Mouse (Mus musculus): ENCODE data around the gene Safb.
A peak's percentile ranks its signal among the peaks of the same experiment; 100 is the strongest.

Gene Safb

GRCm38 (mm10) chr17:56561866-56562265 lies 22.8 kb upstream of the Safb start:
- no peak for DNase-seq

DNA sequence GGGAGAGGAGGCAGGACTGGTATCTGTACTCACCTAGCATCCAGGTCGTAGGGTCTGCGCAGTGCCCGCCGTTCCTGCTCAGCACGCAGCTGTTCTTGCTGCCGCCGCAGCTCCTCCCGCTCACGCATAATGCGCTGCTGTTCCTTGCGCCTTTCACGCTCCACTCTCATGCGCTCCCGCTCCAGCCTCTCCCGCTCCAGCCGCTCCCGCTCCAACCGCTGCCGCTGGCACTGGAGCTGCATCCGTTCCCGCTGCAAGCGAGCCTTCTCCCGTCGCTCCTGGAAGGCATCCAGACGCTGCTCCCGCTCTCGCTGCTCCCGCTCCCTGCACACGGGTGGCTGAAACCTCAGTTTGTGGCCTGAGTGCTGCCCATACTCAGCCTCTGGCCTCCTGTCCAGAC lies 18.3 kb upstream of the Safb start:
- no peak for DNase-seq

- no peak for DNase-seq
Observed at GRCm38 (mm10) chr17:56566918-56567317, 17.7 kb upstream of the Safb start.

GRCm38 (mm10) chr17:56567370-56567769 lies 17.3 kb upstream of the Safb start:
- no peak for DNase-seq

GRCm38 (mm10) chr17:56570287-56570686 lies 14.3 kb upstream of the Safb start:
- no peak for DNase-seq

DNA sequence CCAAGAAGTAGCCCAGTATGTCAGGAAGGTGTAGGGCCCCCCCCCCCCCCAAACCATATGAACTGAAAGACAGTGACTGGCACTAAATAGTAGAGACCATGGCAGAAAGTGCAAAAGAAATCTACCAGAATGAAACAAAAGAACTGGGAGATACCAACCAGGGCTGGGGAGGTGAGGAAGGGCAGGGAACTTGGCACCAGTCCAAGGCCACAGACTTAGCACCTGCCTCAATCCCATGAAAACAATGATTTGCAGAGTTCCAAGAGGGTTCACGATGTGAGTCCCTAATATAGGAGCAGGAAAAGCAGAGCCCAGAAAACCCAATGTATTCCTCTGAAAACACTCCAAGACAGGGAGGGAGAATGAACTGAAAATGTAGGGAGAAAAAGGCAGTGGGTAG lies 12.5 kb upstream of the Safb start:
- DNase-seq, result no peak

GRCm38 (mm10) chr17:56572939-56573338 lies 11.7 kb upstream of the Safb start:
- DNase-seq, result no peak

DNA sequence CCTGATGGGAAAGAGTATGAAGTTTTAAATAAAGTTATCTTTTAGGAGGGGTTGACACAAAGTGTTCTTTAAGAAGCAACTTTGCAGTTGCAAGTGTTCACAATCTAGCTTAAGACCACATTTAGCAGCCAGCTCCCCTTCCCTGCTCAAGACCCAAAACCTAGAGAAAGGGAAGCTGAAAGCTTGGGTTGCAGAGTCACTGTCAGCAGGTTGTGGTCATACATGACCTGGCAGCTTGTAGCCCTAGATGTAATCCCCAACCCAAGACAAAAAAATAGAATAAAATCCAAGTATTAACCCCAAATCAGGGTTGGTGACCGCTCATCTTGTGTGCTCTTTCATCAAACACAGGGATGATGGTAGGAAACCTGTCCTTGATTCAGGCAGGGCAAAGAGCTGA lies 1.6 kb upstream of the Safb start:
- DNase-seq, result no peak

DNA sequence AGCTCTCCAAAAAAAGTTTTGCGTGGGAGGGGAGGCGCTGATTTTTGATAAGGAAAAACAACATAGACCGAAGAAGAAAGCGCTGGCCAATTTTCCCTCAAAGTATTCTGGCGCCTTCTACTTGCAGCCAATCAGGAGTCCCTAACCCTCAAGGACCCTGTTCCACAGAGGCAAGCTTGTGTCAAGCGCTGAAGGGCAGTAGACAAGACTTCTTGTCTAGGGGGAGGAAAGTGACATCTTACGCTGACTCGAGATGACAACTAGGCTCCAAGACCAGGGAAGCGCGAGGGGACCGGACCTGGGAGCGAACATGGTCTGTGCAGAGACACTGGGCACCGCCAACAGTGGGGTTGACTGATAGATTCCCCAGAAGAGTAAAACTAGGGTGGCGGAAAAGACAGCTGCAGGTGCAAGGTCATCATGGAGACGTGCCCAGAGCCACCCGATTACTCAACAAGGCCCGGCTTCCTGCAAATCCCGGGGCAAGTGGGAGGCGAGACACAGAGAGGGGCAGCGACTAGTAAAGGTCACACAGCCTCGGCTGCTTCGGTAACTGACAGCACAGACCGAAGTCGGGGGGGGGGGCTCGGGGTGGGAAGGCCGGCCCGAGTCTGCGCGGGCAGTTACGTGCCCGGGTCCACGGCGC lies 891 bp upstream of the Safb start:
- DNase-seq, result peak; percentile 46

DNA sequence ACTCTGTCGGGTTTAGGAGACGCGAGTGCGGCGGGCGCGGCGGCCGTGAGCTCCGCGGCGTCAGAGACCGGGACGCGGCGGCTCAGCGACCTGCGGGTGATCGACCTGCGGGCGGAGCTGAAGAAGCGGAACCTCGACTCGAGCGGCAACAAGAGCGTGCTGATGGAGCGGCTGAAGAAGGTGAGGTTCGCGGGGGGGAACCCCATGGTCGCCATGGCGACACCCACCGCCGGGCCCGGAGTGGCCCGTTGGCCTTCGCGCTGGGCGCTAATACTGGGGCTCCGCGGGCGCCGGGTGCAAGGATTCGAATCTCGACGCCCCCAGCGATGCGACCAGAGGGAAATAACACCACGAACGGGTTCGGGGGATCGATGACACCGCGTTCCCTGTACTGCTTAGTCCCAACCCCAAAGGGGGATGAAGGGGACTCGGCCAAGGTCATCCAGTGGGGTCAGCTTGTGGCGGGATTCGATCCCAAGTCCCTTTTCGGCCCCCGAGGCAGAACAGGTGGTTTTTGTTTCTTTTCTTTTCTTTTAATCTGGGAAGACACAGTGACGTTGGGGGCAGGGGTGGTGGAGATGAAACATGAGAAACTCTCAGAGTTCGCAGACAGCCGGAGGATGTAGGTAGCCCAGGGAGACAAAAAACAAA lies 671 bp downstream of the Safb start:
- peak; percentile 68 for DNase-seq

- no peak for DNase-seq
Observed at GRCm38 (mm10) chr17:56587773-56588172, 3.1 kb downstream of the Safb start.

DNA sequence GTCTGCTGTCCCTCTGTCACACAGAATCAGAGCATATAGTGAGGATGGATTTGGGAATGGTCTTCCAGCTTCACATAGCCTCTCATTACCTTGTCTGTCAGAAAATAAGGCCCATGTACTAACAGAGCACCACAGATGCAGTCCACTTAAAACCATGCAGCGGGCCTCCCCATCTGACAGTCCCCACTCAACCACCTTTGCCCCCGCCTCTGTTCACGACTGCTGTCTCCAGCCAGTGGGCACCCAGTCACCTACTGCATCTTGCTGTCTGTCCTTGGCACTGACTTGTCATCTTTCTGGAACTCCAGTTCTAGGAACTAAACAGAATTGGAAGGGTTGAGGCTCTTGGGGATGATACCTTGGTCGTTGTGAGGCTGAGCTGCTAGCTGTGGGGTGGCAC lies 4.3 kb downstream of the Safb start:
- no peak for DNase-seq

GRCm38 (mm10) chr17:56592553-56592952 lies 7.9 kb downstream of the Safb start:
- DNase-seq, result no peak

DNA sequence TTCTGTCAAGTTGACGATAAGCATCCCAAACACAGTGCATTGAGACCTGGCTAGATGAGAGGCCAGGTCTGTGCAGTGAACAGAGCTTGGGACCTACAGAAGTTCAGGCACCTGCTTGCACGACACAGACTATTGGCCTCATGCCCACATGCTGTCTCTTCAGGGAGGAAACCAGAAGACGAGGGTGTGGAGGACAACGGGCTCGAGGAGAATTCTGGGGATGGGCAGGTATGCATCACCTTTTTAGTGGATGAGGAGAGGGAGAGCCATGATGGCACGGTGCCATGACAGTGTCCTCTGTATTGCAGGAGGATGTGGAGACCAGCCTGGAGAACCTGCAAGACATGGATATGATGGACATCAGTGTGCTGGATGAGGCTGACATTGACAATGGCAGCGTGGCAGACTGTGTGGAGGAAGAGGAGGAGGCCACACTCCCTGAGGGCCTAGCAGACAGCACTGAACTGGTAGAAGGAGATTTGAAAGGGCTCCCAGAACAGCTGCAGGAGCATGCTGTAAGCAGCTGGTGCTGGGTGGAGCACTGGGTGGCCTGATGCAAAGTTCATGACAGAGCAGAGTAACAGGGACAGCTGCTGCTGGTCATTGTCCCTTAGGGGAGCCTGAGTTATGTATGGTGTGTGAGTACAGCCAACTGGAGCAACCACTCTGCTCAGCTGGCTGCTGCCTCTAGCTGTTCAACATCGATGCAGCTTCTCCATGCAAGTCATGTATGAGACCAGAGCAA lies 9.1 kb downstream of the Safb start:
- DNase-seq, result no peak

DNA sequence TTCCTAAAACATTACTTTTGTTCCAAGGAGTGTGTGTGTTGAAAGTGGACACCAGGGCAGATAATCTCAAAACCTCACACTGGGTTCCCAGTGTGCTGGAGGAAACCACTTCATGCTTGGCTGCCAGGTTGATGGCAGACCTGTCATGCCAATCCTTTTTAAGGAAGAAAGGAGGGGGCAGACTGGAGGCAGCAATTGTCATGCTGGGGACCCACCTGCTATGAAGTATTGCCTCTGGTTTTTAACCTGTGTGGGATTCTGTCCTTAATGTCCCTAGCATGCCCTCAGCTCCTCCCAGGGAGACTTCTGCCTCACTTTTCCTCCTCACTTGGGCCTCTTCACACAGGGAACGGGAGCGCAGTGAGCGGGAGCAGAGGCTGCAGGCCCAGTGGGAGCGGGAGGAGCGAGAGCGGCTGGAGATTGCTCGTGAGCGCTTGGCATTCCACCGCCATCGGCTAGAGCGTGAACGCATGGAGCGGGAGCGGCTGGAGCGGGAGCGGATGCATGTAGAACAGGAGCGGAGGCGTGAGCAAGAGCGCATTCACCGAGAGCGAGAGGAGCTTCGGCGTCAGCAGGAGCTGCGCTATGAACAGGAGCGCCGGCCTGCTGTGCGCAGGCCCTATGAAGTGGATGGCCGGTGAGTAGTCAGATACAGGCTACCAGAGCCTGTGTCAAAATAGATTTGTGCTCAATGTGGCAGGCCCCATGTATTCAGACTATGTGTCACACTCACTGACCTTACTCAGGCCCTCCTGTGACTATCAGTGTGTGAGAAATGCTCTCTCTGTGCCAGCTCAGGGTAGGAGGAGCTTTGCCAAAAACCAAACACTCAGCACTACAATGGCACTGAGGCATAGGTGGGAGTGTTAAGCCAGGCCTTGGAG lies 18.8 kb downstream of the Safb start:
- no peak for DNase-seq

DNA sequence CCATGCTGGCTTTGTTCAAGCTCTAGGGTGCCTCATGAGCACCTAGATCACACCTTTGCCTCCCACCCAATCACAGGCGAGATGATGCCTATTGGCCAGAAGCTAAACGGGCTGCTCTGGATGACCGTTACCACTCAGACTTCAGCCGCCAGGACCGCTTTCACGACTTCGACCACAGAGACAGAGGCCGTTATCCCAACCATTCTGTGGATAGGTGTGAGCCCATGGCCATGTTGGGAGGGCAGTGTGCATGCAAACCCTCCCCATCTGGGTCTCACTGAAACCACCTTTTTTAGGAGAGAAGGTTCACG lies 19.4 kb downstream of the Safb start:
- no peak for DNase-seq

- no peak for DNase-seq
Observed at GRCm38 (mm10) chr17:56604422-56604821, 19.8 kb downstream of the Safb start.

- no peak for DNase-seq
Observed at GRCm38 (mm10) chr17:56605431-56605830, 20.8 kb downstream of the Safb start.

GRCm38 (mm10) chr17:56607521-56608062 lies 23.0 kb downstream of the Safb start:
- no peak for DNase-seq

GRCm38 (mm10) chr17:56608699-56609098 lies 24.1 kb downstream of the Safb start:
- DNase-seq, result no peak

DNA sequence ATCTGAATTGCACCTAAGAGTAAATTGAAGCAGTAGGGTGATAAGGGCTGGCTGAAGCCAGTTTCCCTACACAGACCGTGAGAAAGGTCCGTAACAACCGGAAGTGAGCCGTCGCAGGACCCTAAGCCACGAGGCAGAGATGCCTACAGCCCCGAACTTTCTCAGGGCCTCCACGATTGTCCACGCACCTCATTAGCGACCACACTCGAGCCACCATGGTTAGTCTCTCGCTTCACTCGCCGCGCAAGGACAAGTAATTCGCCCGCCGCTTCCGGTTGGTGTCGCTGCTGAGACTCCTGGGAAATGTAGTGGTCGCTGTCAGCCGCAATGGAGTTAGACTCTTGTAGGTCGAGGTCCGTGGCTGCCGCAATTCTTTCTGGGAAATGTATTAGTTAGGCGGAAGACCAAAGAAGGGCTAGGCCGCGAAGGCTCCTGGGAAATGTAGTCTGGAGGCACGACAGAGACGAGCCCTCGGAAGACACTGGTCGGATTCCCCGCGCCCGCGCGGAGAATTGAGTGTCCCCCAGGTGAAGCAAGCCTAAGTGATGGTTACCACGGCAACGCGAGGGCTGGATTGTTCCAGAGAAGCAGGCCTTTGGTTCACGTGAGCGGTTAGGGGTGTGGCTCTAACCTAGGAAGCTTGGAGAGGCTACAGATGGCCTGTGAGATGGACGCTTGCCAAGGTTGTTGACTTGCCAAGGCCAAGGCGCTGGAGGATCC lies 25.0 kb downstream of the Safb start, which contains the start of gene 2410015M20Rik:
TSS of gene 2410015M20Rik (minus strand) at position 320 of the 720 bp plus-strand sequence.
- peak; percentile 97 for DNase-seq

DNA sequence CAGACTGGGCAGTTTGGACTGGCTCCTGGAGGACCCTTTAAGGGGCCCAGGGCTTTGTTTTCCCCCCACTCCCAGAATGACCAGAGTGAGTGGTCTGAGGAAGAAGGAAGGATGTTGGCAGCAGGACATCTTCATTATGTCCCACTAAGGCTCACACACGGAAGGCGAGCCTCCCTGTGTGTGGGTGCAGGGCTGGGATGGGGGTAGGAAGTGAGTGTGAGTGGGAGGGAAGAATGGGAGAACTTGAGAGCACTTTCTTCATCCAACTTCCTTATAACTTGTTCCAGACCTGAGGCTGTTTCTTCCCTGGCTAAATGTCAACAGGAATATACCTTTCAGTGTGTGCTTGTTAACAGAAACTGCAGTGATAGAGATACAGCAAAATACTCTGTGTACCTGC lies 26.7 kb downstream of the Safb start:
- no peak for DNase-seq

Measured in embryo, embryonic 11 days (tissue).